Mouse (Mus musculus) liver, embryonic 15.5 days (tissue): Measurements from ENCODE around the gene Napb. TPM values are rescaled to one million over a fixed set of nuclear protein-coding genes. Genes with fewer than 3 reads are reported as not detected.
"Not testable (repeated sequence)": the region's sequence is repeated elsewhere in the genome, so short reads cannot be mapped to it uniquely, and the experiment has no call there.

ENCODE experiments used
- ATAC-seq: fragments of 200-750 bp; cut with Nextera tagmentation; 2 replicates; pipeline ENCODE4 v1.8.0; 2017; ENCODE audit warnings: moderate number of reproducible peaks, mild to moderate bottlenecking, moderate library complexity; ENCODE audit not compliant: insufficient read depth
- H3K27ac ChIP-seq: fragments of 300-500 bp; sonication (generic); replicated peaks from 2 replicates; pipeline ENCODE4 v1.5.1; 2015; ENCODE audit warnings: mild to moderate bottlenecking, inconsistent platforms
- H3K27me3 ChIP-seq: fragments of 300-500 bp; sonication (generic); 2 replicates; pipeline ENCODE4 v1.6.1; 2015; ENCODE audit warnings: mild to moderate bottlenecking, inconsistent platforms
- H3K36me3 ChIP-seq: fragments of 300-500 bp; sonication (generic); replicated peaks from 2 replicates; pipeline ENCODE4 v1.6.1; 2015; ENCODE audit warnings: moderate library complexity, mild to moderate bottlenecking, inconsistent platforms
- H3K4me1 ChIP-seq: fragments of 300-500 bp; sonication (generic); replicated peaks from 2 replicates; pipeline ENCODE4 v1.6.1; 2015; ENCODE audit warnings: inconsistent platforms
- H3K4me2 ChIP-seq: fragments of 300-500 bp; sonication (generic); 2 replicates; pipeline ENCODE4 v1.6.1; 2015; ENCODE audit warnings: moderate library complexity, mild to moderate bottlenecking, inconsistent platforms
- H3K4me3 ChIP-seq: fragments of 300-500 bp; sonication (generic); replicated peaks from 2 replicates; pipeline ENCODE4 v1.5.1; 2015; ENCODE audit warnings: mild to moderate bottlenecking, inconsistent platforms
- H3K9ac ChIP-seq: fragments of 300-500 bp; sonication (generic); 2 replicates; pipeline ENCODE4 v1.6.1; 2015; ENCODE audit warnings: moderate library complexity, mild to moderate bottlenecking, inconsistent platforms
- H3K9me3 ChIP-seq: fragments of 300-500 bp; sonication (generic); replicated peaks from 2 replicates; pipeline ENCODE4 v1.6.1; 2016; ENCODE audit warnings: inconsistent platforms
- WGBS: fragments of 180-500 bp; shearing (Covaris S2); methylation state at CpG from one replicate; pipeline ENCODE4 v1.1.7; 2015; ENCODE audit warnings: mixed read lengths; ENCODE audit not compliant: insufficient replicate concordance; 5-methylcytosine and 5-hydroxymethylcytosine counted together
- polyA plus RNA-seq: library from polyadenylated mRNA; unstranded; fragments of >200 nt; fragmentation: Nextera tagmentation; extraction: Ambion mirVana; gene quantifications from 2 replicates; pipeline ENCODE4 v1.2.1, GENCODE M21; 2015

Napb gene
- 0.29 and 0.30 TPM in 2 replicates for polyA plus RNA-seq

DNA sequence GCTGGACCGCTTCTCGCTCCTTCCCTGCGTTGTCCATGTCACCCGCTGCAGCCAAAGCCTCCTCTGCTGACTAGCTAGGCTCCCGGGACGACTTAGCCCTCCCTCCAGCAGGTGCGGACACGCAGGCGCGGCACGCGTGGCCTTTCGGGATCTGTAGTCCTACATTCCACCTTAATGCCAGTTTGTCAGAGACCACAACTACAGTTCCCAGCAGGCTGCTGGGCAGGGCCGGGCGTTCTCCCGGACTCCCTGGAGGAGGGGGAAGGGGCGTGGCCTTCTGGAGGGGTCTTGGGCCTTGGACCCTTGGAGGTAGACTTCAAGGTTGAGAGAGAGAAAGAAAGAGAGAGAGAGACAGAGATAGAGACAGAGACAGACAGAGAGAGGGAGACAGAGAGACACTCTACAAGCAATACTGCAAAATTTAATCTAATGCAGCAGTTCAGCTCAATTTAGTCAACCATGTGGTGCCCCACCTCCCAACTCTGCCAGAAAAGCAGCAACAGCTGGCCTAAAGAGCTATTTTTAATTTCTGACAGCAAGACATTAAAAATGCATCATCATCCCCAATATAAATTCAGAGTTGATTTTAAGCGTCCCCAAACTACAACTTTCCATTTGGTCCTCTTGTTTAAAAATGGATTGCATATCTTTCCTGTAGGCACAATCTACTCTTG is at the start of gene Napb:
Napb (minus strand) TSS at position 141 of the 674 bp plus-strand sequence.
- Histone ChIP-seq H3K27ac (no peak within 1 kb of the TSS), H3K9me3 (no peaks in the 10 kb centered on the region), H3K9ac (peak within 1 kb of the TSS; percentile 50), H3K4me2 (peak within 1 kb of the TSS; percentile 77), H3K4me1 (peaks cover 7% of the 10 kb centered on the region; the same call in 1 of the 2 replicates), H3K36me3 (no peaks in the 10 kb centered on the region), H3K27me3 (no peaks in the 10 kb centered on the region), H3K4me3 (peak within 1 kb of the TSS; percentile 64)
- 3% methylated on average over 18 of the region's 18 CpGs for WGBS
- ATAC-seq, result peak; percentile 92

DNA sequence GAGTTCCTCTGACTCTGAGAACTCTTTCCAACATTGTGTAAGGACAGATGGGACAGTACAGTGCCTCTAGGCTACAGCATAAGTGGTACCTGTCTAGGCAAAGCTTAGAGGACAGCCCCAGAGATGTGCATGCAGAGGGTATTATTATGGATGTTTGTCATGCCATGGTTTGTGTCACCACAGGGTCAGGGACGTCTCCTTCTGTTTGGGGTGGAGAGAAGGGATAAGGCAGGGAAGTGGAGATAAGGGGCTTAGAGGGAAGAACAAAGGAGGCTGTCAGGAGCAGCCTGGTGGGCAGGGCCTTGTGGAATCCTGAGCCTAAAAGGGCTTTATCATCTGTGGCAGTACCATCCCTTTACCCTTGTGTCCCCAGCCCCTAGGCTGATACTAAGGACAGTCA is 49.4 kb upstream of the Napb start, which contains the start of gene 8030411F24Rik:
8030411F24Rik (plus strand) TSS at position 301 of the 400 bp plus-strand sequence.
- no peak for ATAC-seq
- H3K9ac ChIP-seq, result no peak within 1 kb of the TSS
- H3K9me3 ChIP-seq, result no peaks in the 10 kb centered on the region
- no peak within 1 kb of the TSS for H3K27ac ChIP-seq
- no peaks in the 10 kb centered on the region for H3K36me3 ChIP-seq
- 6% methylated on average over 1 of the region's 1 CpGs for WGBS
- H3K4me2 ChIP-seq, result no peak within 1 kb of the TSS
- H3K27me3 ChIP-seq, result no peaks in the 10 kb centered on the region
- no peaks in the 10 kb centered on the region for H3K4me1 ChIP-seq
- H3K4me3 ChIP-seq, result no peak within 1 kb of the TSS

DNA sequence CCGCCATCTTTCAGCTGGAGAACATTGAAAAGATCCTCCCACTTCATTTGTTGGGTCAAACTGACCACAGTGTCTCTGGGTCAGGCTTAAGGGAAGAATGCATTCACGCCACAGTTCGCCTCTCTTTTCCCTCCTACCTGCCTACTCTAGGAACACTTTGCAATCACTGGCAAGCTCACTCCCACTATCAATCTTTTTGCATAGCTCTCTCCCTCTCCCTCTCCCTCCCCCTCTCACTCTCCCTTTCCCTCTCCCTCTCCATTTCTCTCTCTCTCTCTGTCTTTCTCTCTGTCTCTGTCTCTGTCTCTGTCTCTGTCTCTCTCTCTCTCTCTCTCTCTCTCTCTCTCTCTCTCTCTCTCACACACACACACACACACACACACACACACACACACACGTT is 39.1 kb upstream of the Napb start, which contains the start of gene Cst11:
Cst11 (minus strand) TSS at position 101 of the 400 bp plus-strand sequence.
- not testable (repeated sequence) for ATAC-seq, H3K4me1 ChIP-seq, H3K27ac ChIP-seq, H3K4me3 ChIP-seq, H3K4me2 ChIP-seq, H3K9ac ChIP-seq, H3K9me3 ChIP-seq, H3K27me3 ChIP-seq, H3K36me3 ChIP-seq
- 54% methylated on average over 4 of the region's 4 CpGs for WGBS

DNA sequence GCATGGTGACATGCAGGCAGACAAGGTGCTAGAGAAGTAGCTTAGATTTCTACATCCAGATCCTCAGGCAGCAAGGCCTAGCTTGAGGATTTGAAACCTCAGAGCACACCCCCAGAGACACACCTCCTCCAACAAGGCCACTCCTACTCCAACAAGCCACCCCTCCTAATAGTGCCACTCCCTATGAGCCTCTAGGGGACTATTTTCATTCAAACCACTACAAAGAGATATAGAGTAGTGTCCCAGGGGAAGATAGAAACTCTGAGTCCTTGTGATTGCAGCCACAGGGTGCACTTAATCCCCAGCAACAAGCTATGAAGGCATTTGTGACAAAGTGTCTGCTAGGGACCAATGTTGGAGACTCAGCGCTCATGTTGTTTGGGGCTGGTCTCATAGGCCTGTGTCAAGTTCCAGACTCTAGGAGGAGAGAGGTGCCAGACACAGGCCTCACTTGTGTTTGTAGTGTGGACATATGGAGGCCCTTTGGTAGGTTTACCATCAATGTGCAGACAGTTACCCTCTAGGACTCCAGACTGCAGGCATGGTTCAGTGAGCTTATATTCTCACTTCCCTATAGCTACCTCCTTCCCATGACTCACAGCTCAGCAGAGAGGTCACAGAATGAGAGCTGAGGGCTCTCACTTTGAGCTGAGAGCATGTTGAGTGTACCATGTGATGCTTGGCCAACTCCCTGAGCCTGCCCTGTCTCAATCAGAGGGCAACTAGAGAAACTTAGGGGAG is 31.6 kb upstream of the Napb start:
- no peak overlapping the region for H3K4me3 ChIP-seq
- no peaks in the 10 kb centered on the region for H3K4me1 ChIP-seq
- H3K36me3 ChIP-seq, result no peaks in the 10 kb centered on the region
- no peaks in the 10 kb centered on the region for H3K27me3 ChIP-seq
- ATAC-seq, result no peak; the same call in 1 of the 2 replicates
- no peak overlapping the region for H3K4me2 ChIP-seq
- no peaks in the 10 kb centered on the region for H3K9me3 ChIP-seq
- no peak overlapping the region for H3K9ac ChIP-seq
- no peak overlapping the region for H3K27ac ChIP-seq
- 88% methylated on average over 1 of the region's 1 CpGs for WGBS

DNA sequence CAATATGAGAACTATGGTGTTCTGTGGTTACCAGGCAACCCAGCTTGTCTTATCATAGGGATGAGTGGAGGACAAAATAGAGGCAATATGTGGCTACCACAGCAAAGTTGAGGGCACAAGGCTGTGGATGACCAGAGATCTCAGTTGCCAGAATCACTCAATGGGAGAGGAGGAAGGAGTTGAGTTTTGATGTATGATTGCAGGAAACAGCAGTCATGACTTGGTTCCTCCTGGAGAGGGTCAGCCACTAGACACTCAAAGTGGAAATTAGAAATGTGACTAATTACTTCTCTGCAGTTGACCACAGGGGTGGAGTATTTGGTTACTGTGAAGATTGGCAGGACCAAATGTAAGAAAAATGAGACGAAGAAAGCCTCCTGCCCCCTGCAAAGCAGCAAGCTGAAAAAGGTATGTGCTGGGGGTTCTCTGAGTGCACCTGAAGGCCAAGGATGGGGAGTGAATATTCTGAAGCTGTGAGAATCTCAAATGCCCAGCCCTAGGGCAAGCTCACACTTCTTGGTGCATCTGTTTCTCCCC is 22.1 kb upstream of the Napb start:
- Histone ChIP-seq H3K27me3 (no peaks in the 10 kb centered on the region), H3K4me2 (no peak overlapping the region), H3K9ac (no peak overlapping the region), H3K4me1 (peaks cover 2% of the 10 kb centered on the region; the same call in 1 of the 2 replicates), H3K36me3 (no peaks in the 10 kb centered on the region), H3K9me3 (no peaks in the 10 kb centered on the region), H3K27ac (no peak overlapping the region), H3K4me3 (no peak overlapping the region)
- ATAC-seq, result no peak
- WGBS, result 17% methylated on average over 1 of the region's 1 CpGs

DNA sequence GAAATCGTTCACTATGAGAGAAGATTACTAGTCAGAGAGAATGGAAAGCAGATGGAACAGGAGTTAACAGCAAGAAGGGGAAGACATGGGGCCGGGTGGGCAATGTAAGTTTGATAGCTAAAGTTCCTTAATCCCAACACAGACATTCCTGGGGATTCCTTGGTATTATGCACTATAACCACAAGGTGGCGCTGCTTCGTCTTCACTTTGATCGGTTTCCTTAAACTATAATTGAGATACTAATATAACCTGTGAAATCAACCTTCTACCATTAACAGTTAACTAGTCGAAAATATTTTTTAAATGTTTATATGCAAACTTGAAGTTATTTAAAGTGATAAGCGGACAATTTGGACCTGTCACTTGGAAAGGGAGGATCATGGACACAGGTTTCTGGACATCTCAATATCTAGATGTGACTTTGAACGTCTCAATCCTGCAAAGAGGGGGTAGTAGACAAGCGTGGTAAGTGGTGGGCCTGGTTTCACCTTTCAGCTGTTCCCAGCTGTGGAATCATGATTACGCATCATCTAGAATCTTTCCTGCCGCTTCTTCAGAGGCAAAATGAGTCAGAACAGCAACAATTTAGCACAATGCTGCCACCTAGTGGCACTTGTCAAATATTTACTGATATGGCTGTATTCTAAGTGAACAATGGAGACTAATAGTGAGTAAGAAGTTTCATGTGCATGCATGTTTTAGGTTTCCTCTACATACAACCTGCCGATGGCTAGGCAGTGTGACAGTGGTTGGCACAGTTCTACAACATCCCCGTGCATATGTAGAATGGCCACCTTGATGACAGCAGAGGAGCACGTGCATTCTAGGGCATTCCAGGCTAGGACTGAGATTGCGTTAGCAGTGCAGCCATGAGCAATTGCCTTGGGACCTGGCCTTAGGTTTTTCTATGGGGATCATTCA is 19.9 kb upstream of the Napb start:
- Histone ChIP-seq H3K36me3 (no peaks in the 10 kb centered on the region), H3K27me3 (no peaks in the 10 kb centered on the region), H3K4me2 (peak overlapping the region; percentile 66), H3K9me3 (no peaks in the 10 kb centered on the region), H3K4me3 (peak overlapping the region; percentile 19), H3K27ac (no peak overlapping the region), H3K4me1 (peaks cover 2% of the 10 kb centered on the region; the same call in 1 of the 2 replicates), H3K9ac (no peak overlapping the region)
- WGBS, result 12% methylated on average over 15 of the region's 15 CpGs
- peak; percentile 47; the same call in 1 of the 2 replicates for ATAC-seq

DNA sequence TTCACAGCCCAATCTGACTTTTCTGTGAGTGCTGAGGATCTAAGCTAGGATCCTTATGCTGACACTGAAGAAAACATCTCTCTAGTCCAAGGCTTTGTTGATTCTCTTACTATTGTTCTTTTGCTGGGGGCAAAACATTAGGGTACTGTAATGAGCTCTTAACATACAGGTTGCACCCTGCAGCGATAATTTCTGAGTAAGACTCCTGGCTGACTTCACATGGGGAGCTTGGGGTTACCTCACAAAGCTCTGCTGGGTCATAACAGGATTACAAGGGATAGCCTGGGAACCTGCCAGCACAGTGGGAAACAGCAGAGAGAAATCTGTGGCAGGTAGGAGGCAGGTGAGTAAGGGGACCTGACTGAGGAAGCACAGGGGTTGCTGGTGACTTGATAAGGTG is 17.8 kb upstream of the Napb start, which contains the start of gene Cstl1:
Cstl1 (plus strand) TSS at position 301 of the 400 bp plus-strand sequence.
- no peak for ATAC-seq
- no peak within 1 kb of the TSS for H3K9ac ChIP-seq
- no peak within 1 kb of the TSS for H3K4me2 ChIP-seq
- H3K4me3 ChIP-seq, result no peak within 1 kb of the TSS
- H3K36me3 ChIP-seq, result no peaks in the 10 kb centered on the region
- no peak within 1 kb of the TSS for H3K27ac ChIP-seq
- no peaks in the 10 kb centered on the region for H3K27me3 ChIP-seq
- peaks cover 2% of the 10 kb centered on the region; the same call in 1 of the 2 replicates for H3K4me1 ChIP-seq
- H3K9me3 ChIP-seq, result no peaks in the 10 kb centered on the region
- WGBS, result 65% methylated on average over 1 of the region's 1 CpGs

DNA sequence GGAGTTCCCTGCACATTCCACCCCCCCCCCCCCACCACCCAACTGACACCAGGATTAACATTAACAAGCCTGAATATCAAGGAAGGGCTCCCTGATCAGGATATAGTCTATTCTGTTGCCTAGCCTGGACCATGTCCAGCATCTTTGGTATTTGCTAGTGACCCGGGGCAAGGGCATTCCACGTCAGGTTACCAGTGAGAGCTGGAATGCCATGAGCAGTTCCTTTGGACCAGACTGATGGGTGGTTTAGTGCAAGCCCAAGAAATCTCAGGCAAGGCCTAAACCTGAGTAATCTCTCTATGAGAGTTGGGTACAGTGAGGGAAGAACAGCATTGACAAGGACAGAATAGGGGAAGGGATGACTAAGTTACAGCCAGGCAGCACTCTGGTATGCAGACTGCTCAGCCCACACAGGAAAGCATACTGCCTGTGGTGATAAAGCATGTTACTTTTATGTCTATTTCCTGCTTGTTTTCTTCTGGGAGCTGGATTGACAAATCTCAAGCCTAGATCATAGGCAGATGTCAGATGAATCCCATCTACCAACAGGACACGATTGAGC is 11.7 kb upstream of the Napb start:
- no peak for ATAC-seq
- H3K4me2 ChIP-seq, result no peak overlapping the region
- H3K9ac ChIP-seq, result no peak overlapping the region
- H3K9me3 ChIP-seq, result no peaks in the 10 kb centered on the region
- no peak overlapping the region for H3K4me3 ChIP-seq
- H3K4me1 ChIP-seq, result no peaks in the 10 kb centered on the region
- H3K27ac ChIP-seq, result no peak overlapping the region
- 47% methylated on average over 3 of the region's 3 CpGs for WGBS
- no peaks in the 10 kb centered on the region for H3K36me3 ChIP-seq
- no peaks in the 10 kb centered on the region for H3K27me3 ChIP-seq

DNA sequence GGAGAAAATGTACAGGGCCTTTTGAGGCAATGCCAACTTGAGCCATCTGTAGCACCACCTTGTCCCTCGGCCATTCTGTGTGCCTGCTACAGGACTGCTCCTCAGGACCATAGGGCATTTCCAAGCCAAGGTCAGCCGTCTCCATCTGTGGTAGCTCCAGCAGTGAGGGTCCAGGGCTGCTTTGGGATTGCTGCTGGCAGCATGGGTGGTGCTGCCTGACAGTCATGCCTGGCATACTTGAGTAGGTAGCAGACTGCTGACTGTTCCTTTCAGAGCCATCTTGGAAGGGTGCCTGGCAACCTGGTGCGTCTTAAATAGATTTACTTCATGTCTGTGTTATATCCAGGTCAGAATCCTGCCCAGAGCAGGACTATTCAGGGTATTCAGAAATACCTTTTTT is 10.7 kb upstream of the Napb start:
- no peak overlapping the region for H3K9ac ChIP-seq
- no peak overlapping the region for H3K4me3 ChIP-seq
- no peaks in the 10 kb centered on the region for H3K4me1 ChIP-seq
- no peaks in the 10 kb centered on the region for H3K36me3 ChIP-seq
- H3K27me3 ChIP-seq, result no peaks in the 10 kb centered on the region
- ATAC-seq, result no peak
- no peak overlapping the region for H3K4me2 ChIP-seq
- WGBS, result 48% methylated on average over 3 of the region's 3 CpGs
- H3K27ac ChIP-seq, result no peak overlapping the region
- H3K9me3 ChIP-seq, result no peaks in the 10 kb centered on the region

DNA sequence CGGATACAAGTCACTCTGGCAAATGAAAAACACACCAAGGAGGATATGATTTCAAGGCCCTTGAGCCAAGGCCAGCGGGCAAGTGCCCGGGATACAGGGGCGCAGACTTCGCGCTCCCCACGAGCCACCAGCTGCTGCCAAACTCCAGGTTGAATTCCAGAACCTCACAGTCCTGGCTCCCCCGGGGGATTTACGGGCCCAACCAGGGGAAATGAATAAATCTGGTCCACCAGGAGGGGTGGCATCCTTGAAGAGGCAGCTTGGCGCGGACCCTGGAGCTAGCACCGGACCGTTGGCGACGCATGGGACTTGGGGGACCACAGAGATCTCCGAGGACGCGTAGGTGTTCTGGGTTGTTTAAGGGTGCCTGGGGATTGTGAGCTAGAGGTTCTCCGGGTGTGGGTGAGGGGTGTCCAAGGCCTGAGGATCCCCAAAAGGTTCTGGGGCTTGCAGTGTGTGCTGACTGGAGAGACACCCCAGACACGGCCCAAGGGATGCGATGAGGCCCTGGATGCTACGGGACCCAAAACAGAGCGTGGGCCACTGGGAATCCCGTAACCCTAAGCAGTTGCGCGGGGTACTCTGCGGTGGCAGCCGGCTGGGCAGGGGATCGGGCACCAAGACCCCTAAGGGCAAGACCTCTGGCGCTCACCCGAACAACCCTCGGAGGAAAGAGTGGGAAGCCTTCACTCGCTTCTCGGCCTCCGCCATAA is 497 bp downstream of the Napb start:
- H3K4me3 ChIP-seq, result peak overlapping the region; percentile 64
- no peaks in the 10 kb centered on the region for H3K27me3 ChIP-seq
- WGBS, result 3% methylated on average over 35 of the region's 35 CpGs
- no peaks in the 10 kb centered on the region for H3K36me3 ChIP-seq
- no peaks in the 10 kb centered on the region for H3K9me3 ChIP-seq
- H3K9ac ChIP-seq, result peak overlapping the region; percentile 50
- no peak overlapping the region for H3K27ac ChIP-seq
- peak; percentile 43; the same call in 1 of the 2 replicates for ATAC-seq
- H3K4me2 ChIP-seq, result peak overlapping the region; percentile 77
- peaks cover 7% of the 10 kb centered on the region; the same call in 1 of the 2 replicates for H3K4me1 ChIP-seq
